Mouse (Mus musculus): ENCODE results near the gene Olfr94. TPM values are rescaled to one million over a fixed set of nuclear protein-coding genes. Genes with fewer than 3 reads are reported as not detected.

The Olfr94 gene
- polyA plus RNA-seq, 1 experiment from 2014 or later, result not detected

- WGBS, result 29% methylated on average over 2 of the region's 2 CpGs
- H3K36me3 ChIP-seq (ENCODE audit: control insufficient read depth, insufficient read depth, low read length), result no peaks in the 10 kb centered on the region
- ATAC-seq (ENCODE audit: low FRiP score, low TSS enrichment), result no peak
These were observed 10.1 kb downstream of the Olfr94 start for GRCm38 (mm10) chr17:37190711-37191110.

GRCm38 (mm10) chr17:37185474-37185873 lies 15.3 kb downstream of the Olfr94 start:
- 39% methylated on average over 6 of the region's 6 CpGs for WGBS
- Histone ChIP-seq H3K36me3 (ENCODE audit: control insufficient read depth, insufficient read depth, low read length) (no peaks in the 10 kb centered on the region), H3K4me3 (ENCODE audit: low read length) (no peak overlapping the region), H3K27me3 (ENCODE audit: control insufficient read depth, insufficient read depth, low read length) (no peaks in the 10 kb centered on the region), H3K4me2 (replicated peaks; ENCODE audit: low read depth, low read length) (no peak overlapping the region), H3K27ac (ENCODE audit: low read depth, low read length) (no peak overlapping the region), H3K9ac (ENCODE audit: low read depth, low read length) (no peak overlapping the region), H3K4me1 (ENCODE audit: control insufficient read depth, insufficient read depth, low read length) (no peaks in the 10 kb centered on the region), H3K9me3 (ENCODE audit: control insufficient read depth, low read length) (no peaks in the 10 kb centered on the region)
- no peak for ATAC-seq (ENCODE audit: low FRiP score, low TSS enrichment)

More at GRCm38 (mm10) chr17:37190711-37191110, 10.1 kb downstream of the Olfr94 start:
- no peaks in the 10 kb centered on the region for H3K4me1 ChIP-seq (ENCODE audit: control insufficient read depth, insufficient read depth, low read length)
- H3K27ac ChIP-seq (ENCODE audit: low read depth, low read length), result no peak overlapping the region
- no peak overlapping the region for H3K4me2 ChIP-seq (replicated peaks; ENCODE audit: low read depth, low read length)
- H3K9ac ChIP-seq (ENCODE audit: low read depth, low read length), result no peak overlapping the region
- no peaks in the 10 kb centered on the region for H3K9me3 ChIP-seq (ENCODE audit: control insufficient read depth, low read length)
- H3K4me3 ChIP-seq (ENCODE audit: low read length), result no peak overlapping the region
- no peaks in the 10 kb centered on the region; the same call in 1 of the 2 replicates for H3K27me3 ChIP-seq (ENCODE audit: control insufficient read depth, insufficient read depth, low read length)

GRCm38 (mm10) chr17:37161394-37161793 lies 39.4 kb downstream of the Olfr94 start, which contains the start of gene Olfr93:
Gene Olfr93, minus strand, starts transcription at chr17:37161494.
- Histone ChIP-seq H3K36me3 (ENCODE audit: control insufficient read depth, insufficient read depth, low read length) (no peaks in the 10 kb centered on the region), H3K4me1 (ENCODE audit: control insufficient read depth, insufficient read depth, low read length) (no peaks in the 10 kb centered on the region), H3K4me3 (ENCODE audit: low read length) (no peak within 1 kb of the TSS), H3K27ac (ENCODE audit: low read depth, low read length) (no peak within 1 kb of the TSS), H3K9ac (ENCODE audit: low read depth, low read length) (no peak within 1 kb of the TSS), H3K4me2 (replicated peaks; ENCODE audit: low read depth, low read length) (no peak within 1 kb of the TSS), H3K27me3 (ENCODE audit: control insufficient read depth, insufficient read depth, low read length) (no peaks in the 10 kb centered on the region), H3K9me3 (ENCODE audit: control insufficient read depth, low read length) (no peaks in the 10 kb centered on the region)
- ATAC-seq (ENCODE audit: low FRiP score, low TSS enrichment), result no peak

Other genes with a start within 250 kb of the Olfr94 start
- 125 and 163 TPM in 2 replicates for gene Ppp1r11, start 249.3 kb downstream of the Olfr94 start, polyA plus RNA-seq (2014; fragmentation: Nextera tagmentation; extraction: Ambion mirVana)
- 97.6 and 130 TPM in 2 replicates for gene Znrd1, start 242.4 kb downstream of the Olfr94 start, polyA plus RNA-seq (2014; fragmentation: Nextera tagmentation; extraction: Ambion mirVana)
- 6.6 and 10.3 TPM in 2 replicates for gene Znrd1as, start 242.4 kb downstream of the Olfr94 start, polyA plus RNA-seq (2014; fragmentation: Nextera tagmentation; extraction: Ambion mirVana)
- not detected in 2 replicates for gene 2410137M14Rik, start 219.8 kb downstream of the Olfr94 start, polyA plus RNA-seq (2014; fragmentation: Nextera tagmentation; extraction: Ambion mirVana)
- 0.16 and 0.39 TPM in 2 replicates for gene H2-M5, start 211.5 kb downstream of the Olfr94 start, polyA plus RNA-seq (2014; fragmentation: Nextera tagmentation; extraction: Ambion mirVana)
- gene Zfp57, start 199.8 kb downstream of the Olfr94 start, polyA plus RNA-seq (2014; fragmentation: Nextera tagmentation; extraction: Ambion mirVana), result 44.6 and 67.5 TPM in 2 replicates
- 0.12 and 0.14 TPM in 2 replicates for gene Mog, start 177.6 kb downstream of the Olfr94 start, polyA plus RNA-seq (2014; fragmentation: Nextera tagmentation; extraction: Ambion mirVana)
- 8.1 and 11.6 TPM in 2 replicates for gene Gabbr1, start 155.0 kb downstream of the Olfr94 start, polyA plus RNA-seq (2014; fragmentation: Nextera tagmentation; extraction: Ambion mirVana)
- not detected in 2 replicates for gene Olfr90, start 112.5 kb downstream of the Olfr94 start, polyA plus RNA-seq (2014; fragmentation: Nextera tagmentation; extraction: Ambion mirVana)
- gene Olfr91, start 102.7 kb downstream of the Olfr94 start, polyA plus RNA-seq (2014; fragmentation: Nextera tagmentation; extraction: Ambion mirVana), result not detected in 2 replicates
- gene Olfr92, start 80.9 kb downstream of the Olfr94 start, polyA plus RNA-seq (2014; fragmentation: Nextera tagmentation; extraction: Ambion mirVana), result not detected in 2 replicates
- not detected in 2 replicates for gene Olfr93, start 39.5 kb downstream of the Olfr94 start, polyA plus RNA-seq (2014; fragmentation: Nextera tagmentation; extraction: Ambion mirVana)
- not detected in 2 replicates for gene Ubd, start 7.1 kb downstream of the Olfr94 start, polyA plus RNA-seq (2014; fragmentation: Nextera tagmentation; extraction: Ambion mirVana)
- gene Olfr95, start 12.1 kb upstream of the Olfr94 start, polyA plus RNA-seq (2014; fragmentation: Nextera tagmentation; extraction: Ambion mirVana), result not detected in 2 replicates
- gene Olfr96, start 19.2 kb upstream of the Olfr94 start, polyA plus RNA-seq (2014; fragmentation: Nextera tagmentation; extraction: Ambion mirVana), result not detected in 2 replicates
- not detected in 2 replicates for gene Olfr97, start 36.3 kb upstream of the Olfr94 start, polyA plus RNA-seq (2014; fragmentation: Nextera tagmentation; extraction: Ambion mirVana)
- not detected in 2 replicates for gene Olfr98, start 62.8 kb upstream of the Olfr94 start, polyA plus RNA-seq (2014; fragmentation: Nextera tagmentation; extraction: Ambion mirVana)
- gene H2-M3, start 69.2 kb upstream of the Olfr94 start, polyA plus RNA-seq (2014; fragmentation: Nextera tagmentation; extraction: Ambion mirVana), result 1.1 and 1.3 TPM in 2 replicates
- gene Olfr99, start 82.5 kb upstream of the Olfr94 start, polyA plus RNA-seq (2014; fragmentation: Nextera tagmentation; extraction: Ambion mirVana), result not detected in 2 replicates
- not detected in 2 replicates for gene Olfr101, start 103.3 kb upstream of the Olfr94 start, polyA plus RNA-seq (2014; fragmentation: Nextera tagmentation; extraction: Ambion mirVana)
- gene Olfr102, start 116.1 kb upstream of the Olfr94 start, polyA plus RNA-seq (2014; fragmentation: Nextera tagmentation; extraction: Ambion mirVana), result not detected in 2 replicates
- not detected in 2 replicates for gene Olfr103, start 138.7 kb upstream of the Olfr94 start, polyA plus RNA-seq (2014; fragmentation: Nextera tagmentation; extraction: Ambion mirVana)
- not detected in 2 replicates for gene Olfr104-ps, start 158.6 kb upstream of the Olfr94 start, polyA plus RNA-seq (2014; fragmentation: Nextera tagmentation; extraction: Ambion mirVana)
- not detected in 2 replicates for gene Olfr105-ps, start 178.0 kb upstream of the Olfr94 start, polyA plus RNA-seq (2014; fragmentation: Nextera tagmentation; extraction: Ambion mirVana)
- gene Olfr106-ps, start 189.4 kb upstream of the Olfr94 start, polyA plus RNA-seq (2014; fragmentation: Nextera tagmentation; extraction: Ambion mirVana), result not detected in 2 replicates
- gene Olfr107, start 198.2 kb upstream of the Olfr94 start, polyA plus RNA-seq (2014; fragmentation: Nextera tagmentation; extraction: Ambion mirVana), result not detected in 2 replicates
- not detected in 2 replicates for gene Olfr108, start 244.5 kb upstream of the Olfr94 start, polyA plus RNA-seq (2014; fragmentation: Nextera tagmentation; extraction: Ambion mirVana)

Data from kidney, embryonic 14.5 days (tissue).